Mouse (Mus musculus) layer of hippocampus, adult 8-10 months (tissue): ENCODE results near the gene Themis2. TPM values are rescaled to one million over a fixed set of nuclear protein-coding genes. Genes with fewer than 3 reads are reported as not detected.

Experiments
- total RNA-seq, 4 experiments: library from RNA; stranded (reverse); gene quantifications; 2 replicates each; pipeline ENCODE4 v1.2.4; 2022

Themis2 gene
- total RNA-seq, 4 experiments from 2014 or later: 0.62 to 3.9 (median 1.6) TPM

Other genes with a start within 250 kb of the Themis2 start
- gene Ptafr, start 232.3 kb downstream of the Themis2 start, total RNA-seq: 1 to 10 TPM; 1.1 to 3.8 (median 2.5) TPM
- 10 to 100 TPM; 28.7 to 31.1 (median 29.0) TPM for gene Eya3, start 157.4 kb downstream of the Themis2 start, total RNA-seq
- 1 to 10 TPM; 2.9 to 4.5 (median 3.6) TPM for gene Xkr8, start 63.8 kb downstream of the Themis2 start, total RNA-seq
- gene Smpdl3b, start 39.1 kb downstream of the Themis2 start, total RNA-seq: 1 to 10 TPM; 3.4 to 4.6 (median 4.0) TPM
- 10 to 100 TPM; 13.3 to 15.7 (median 15.1) TPM for gene Rpa2, start 28.1 kb downstream of the Themis2 start, total RNA-seq
- gene Ppp1r8, start 46.8 kb upstream of the Themis2 start, total RNA-seq: 10 to 100 TPM; 37.9 to 43.2 (median 40.3) TPM
- 100 to 1,000 TPM in 2 of 4 experiments, 10 to 100 TPM in 2; 97.1 to 116 (median 106) TPM for gene Stx12, start 88.1 kb upstream of the Themis2 start, total RNA-seq
- 10 to 100 TPM; 47.4 to 67.7 (median 53.2) TPM for gene Fam76a, start 126.2 kb upstream of the Themis2 start, total RNA-seq
- 1 to 10 TPM in 2 of 4 experiments, under 1 TPM in 1, not detected in 1; 0.19 to 3.9 (median 3.4) TPM for gene Fgr, start 177.7 kb upstream of the Themis2 start, total RNA-seq
- gene Ahdc1, start 214.9 kb upstream of the Themis2 start, total RNA-seq: 100 to 1,000 TPM in 3 of 4 experiments, 10 to 100 TPM in 1; 99.1 to 116 (median 106) TPM